Mouse (Mus musculus) intestine, postnatal 0 days (tissue): ENCODE data around the gene Mrvi1. TPM values are rescaled to one million over a fixed set of nuclear protein-coding genes. Genes with fewer than 3 reads are reported as not detected.
A peak's percentile ranks its signal among the peaks of the same experiment; 100 is the strongest.

Experiments
- ATAC-seq: fragments of 200-750 bp; cut with Nextera tagmentation; 2 replicates; pipeline ENCODE4 v1.8.0; 2017; ENCODE audit warnings: mild to moderate bottlenecking, moderate TSS enrichment, moderate library complexity
- H3K27ac ChIP-seq: fragments of 300-500 bp; sonication (generic); 2 replicates; pipeline ENCODE4 v1.5.1; 2014; ENCODE audit warnings: mild to moderate bottlenecking, low read depth, low read length, moderate library complexity
- H3K27me3 ChIP-seq: fragments of 300-500 bp; sonication (generic); replicated peaks from 2 replicates; pipeline ENCODE4 v1.6.1; 2014; ENCODE audit warnings: low read length, mixed read lengths; ENCODE audit not compliant: control insufficient read depth, insufficient read depth
- H3K36me3 ChIP-seq: fragments of 300-500 bp; sonication (generic); 2 replicates; pipeline ENCODE4 v1.6.1; 2014; ENCODE audit warnings: mild to moderate bottlenecking, moderate library complexity; ENCODE audit not compliant: control insufficient read depth, insufficient read depth
- H3K4me1 ChIP-seq: fragments of 300-500 bp; sonication (generic); replicated peaks from 2 replicates; pipeline ENCODE4 v1.6.1; 2014; ENCODE audit warnings: antibody characterized with exemption, low read length, mixed read lengths; ENCODE audit not compliant: control insufficient read depth, insufficient read depth
- H3K4me2 ChIP-seq: fragments of 300-500 bp; sonication (generic); replicated peaks from 2 replicates; pipeline ENCODE4 v1.6.1; 2014; ENCODE audit warnings: low read depth, mild to moderate bottlenecking, moderate library complexity
- H3K4me3 ChIP-seq: fragments of 300-500 bp; sonication (generic); 2 replicates; pipeline ENCODE4 v1.5.1; 2014; ENCODE audit warnings: low read depth, low read length
- H3K9ac ChIP-seq: fragments of 300-500 bp; sonication (generic); 2 replicates; pipeline ENCODE4 v1.6.1; 2014; ENCODE audit warnings: mild to moderate bottlenecking, low read depth, low read length
- H3K9me3 ChIP-seq: fragments of 300-500 bp; sonication (generic); 2 replicates; pipeline ENCODE4 v1.6.1; 2016; ENCODE audit warnings: mixed run types; ENCODE audit not compliant: control insufficient read depth
- CTCF ChIP-seq: sonication (generic); IDR thresholded peaks from 2 replicates; pipeline ENCODE4 v1.5.1; 2016; ENCODE audit warnings: low read depth, mild to moderate bottlenecking, control low read depth, antibody characterized with exemption, moderate library complexity
- WGBS: fragments of 180-500 bp; shearing (Covaris S2); extraction: QIAGEN DNeasy Blood & Tissue Kit; methylation state at CpG from one replicate; pipeline ENCODE4 v1.1.7; 2014; 5-methylcytosine and 5-hydroxymethylcytosine counted together
- polyA plus RNA-seq: library from polyadenylated mRNA; unstranded; fragments of >200 nt; fragmentation: Nextera tagmentation; extraction: Ambion mirVana; gene quantifications from 2 replicates; pipeline ENCODE4 v1.2.1, GENCODE M21; 2015

The Mrvi1 gene
- 6.7 and 9.6 TPM in 2 replicates for polyA plus RNA-seq

DNA sequence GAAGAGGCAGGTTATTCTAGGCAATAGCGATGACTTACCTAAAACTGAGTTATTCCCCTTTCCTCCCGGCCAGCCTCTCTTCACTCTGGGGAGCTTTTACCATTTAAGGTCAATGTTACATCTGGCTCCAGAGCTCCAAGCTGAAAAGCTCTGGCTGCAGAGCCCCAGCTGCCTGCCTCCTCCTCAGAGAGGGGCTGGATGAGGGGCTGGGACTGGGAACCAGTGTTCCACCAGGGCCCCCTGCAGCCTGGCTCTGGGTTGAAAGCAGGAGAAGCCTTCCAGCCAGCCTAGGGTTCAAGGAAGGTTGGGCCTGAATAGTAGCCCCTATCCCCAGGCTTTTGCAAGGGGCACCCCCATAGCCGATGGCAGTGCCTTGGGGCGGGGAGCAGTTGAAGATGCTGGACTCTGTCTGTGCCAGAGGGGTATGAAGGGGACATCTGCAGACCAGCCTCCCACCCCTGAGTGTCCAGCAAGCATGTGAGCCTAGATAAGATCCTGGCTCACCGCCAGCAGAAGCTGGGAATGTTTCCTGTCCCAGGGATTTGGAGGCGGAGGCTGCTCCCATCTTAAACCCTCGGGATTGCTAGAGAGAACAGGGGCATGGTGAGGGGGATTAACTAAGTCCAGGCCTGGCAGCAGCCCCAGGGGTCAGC, at the start of gene Mrvi1:
TSS of gene Mrvi1 (minus strand) at position 409 of the 653 bp plus-strand sequence.
- Histone ChIP-seq H3K4me3 (peak within 1 kb of the TSS; percentile 26), H3K27ac (peak within 1 kb of the TSS; percentile 51), H3K9me3 (no peaks in the 10 kb centered on the region), H3K27me3 (no peaks in the 10 kb centered on the region), H3K4me1 (peaks cover 9% of the 10 kb centered on the region), H3K36me3 (no peaks in the 10 kb centered on the region), H3K9ac (0 out of 2 replicates have a peak within 1 kb of the TSS, but pooled peaks have one; percentile 22), H3K4me2 (peak within 1 kb of the TSS; percentile 48)
- 0 out of 2 replicates have a peak, but pooled peaks have one; percentile 25 for ATAC-seq
- 42% methylated on average over 7 of the region's 7 CpGs for WGBS
- no peak for TF ChIP-seq CTCF

DNA sequence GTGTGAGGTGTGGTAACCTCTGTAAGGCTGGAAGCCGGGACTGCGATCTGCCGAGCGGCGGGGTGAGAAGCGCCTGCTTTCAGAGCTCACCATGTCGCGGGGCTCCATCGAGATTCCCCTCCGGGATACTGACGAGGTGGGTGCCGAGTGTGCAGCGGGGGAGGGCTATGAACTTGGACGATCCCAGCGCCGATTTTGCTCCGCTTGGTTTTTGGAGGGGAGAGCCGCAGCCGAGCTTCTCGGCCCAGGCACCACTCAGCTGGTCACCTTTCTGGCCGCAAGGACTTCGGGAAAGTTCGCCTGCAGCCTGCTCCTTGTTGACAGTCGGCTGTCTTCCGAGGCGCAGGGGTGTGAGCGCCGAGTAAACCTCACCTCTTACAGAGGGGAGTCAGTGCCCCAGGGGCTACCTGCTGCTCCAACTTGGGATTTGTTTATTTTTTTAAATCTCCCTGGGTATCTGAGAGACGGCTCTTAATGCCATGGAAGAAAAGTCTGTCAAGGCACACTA, 46.8 kb upstream of the Mrvi1 start:
- H3K9me3 ChIP-seq = no peaks in the 10 kb centered on the region
- H3K4me1 ChIP-seq = peaks cover 5% of the 10 kb centered on the region; the same call in 1 of the 2 replicates
- no peaks in the 10 kb centered on the region for H3K27me3 ChIP-seq
- peak overlapping the region; percentile 80 for H3K4me3 ChIP-seq
- peak; percentile 46 for ATAC-seq
- under 1% methylated on average over 29 of the region's 29 CpGs for WGBS
- TF ChIP-seq CTCF = no peak
- peak overlapping the region; percentile 81 for H3K4me2 ChIP-seq
- peak overlapping the region; percentile 85 for H3K27ac ChIP-seq
- H3K36me3 ChIP-seq = peaks cover 8% of the 10 kb centered on the region
- peak overlapping the region; percentile 69 for H3K9ac ChIP-seq

- Histone ChIP-seq H3K4me1 (peaks cover 6% of the 10 kb centered on the region; the same call in 1 of the 2 replicates), H3K4me2 (peak within 1 kb of the TSS; percentile 81), H3K9ac (peak within 1 kb of the TSS; percentile 69), H3K36me3 (peaks cover 5% of the 10 kb centered on the region; the same call in 1 of the 2 replicates), H3K27ac (peak within 1 kb of the TSS; percentile 85), H3K4me3 (peak within 1 kb of the TSS; percentile 80), H3K27me3 (no peaks in the 10 kb centered on the region), H3K9me3 (no peaks in the 10 kb centered on the region)
- 5% methylated on average over 45 of the region's 45 CpGs for WGBS
- peak; percentile 95 for ATAC-seq
- no peak for TF ChIP-seq CTCF
Observed at GRCm38 (mm10) chr7:111028281-111029045, 46.2 kb upstream of the Mrvi1 start, which contains the start of gene Ctr9. Gene Ctr9 (plus strand): TSS chr7:111028951.

DNA sequence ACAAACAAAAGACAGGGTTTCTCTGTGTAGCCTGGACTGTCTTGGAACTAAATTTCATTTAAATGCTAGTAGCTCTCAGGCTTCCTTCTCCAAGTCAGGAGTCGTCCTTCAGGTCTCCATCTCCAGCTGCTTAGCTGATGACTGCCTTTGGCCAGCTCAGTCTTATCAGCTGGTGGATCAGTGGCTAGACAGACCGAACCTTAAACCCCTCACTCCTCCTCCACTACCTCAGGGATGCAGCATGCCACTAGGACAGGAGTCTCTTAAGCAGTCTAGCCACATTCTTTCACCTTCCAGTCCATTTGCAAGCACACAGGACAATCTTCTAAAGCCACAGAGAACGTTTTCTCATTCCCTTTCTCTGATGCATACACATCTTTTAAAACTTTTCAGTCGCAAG, 42.7 kb upstream of the Mrvi1 start:
- no peak for TF ChIP-seq CTCF
- Histone ChIP-seq H3K4me2 (no peak overlapping the region), H3K9me3 (no peaks in the 10 kb centered on the region), H3K9ac (no peak overlapping the region), H3K36me3 (no peaks in the 10 kb centered on the region), H3K4me1 (peaks cover 6% of the 10 kb centered on the region; the same call in 1 of the 2 replicates), H3K27me3 (no peaks in the 10 kb centered on the region), H3K4me3 (no peak overlapping the region), H3K27ac (no peak overlapping the region)
- ATAC-seq = no peak
- WGBS = 56% methylated on average over 4 of the region's 4 CpGs

GRCm38 (mm10) chr7:111024068-111024594, 41.9 kb upstream of the Mrvi1 start:
- H3K9ac ChIP-seq = no peak overlapping the region
- H3K27ac ChIP-seq = peak overlapping the region; percentile 2; the same call in 1 of the 2 replicates
- H3K4me3 ChIP-seq = no peak overlapping the region
- H3K9me3 ChIP-seq = no peaks in the 10 kb centered on the region
- TF ChIP-seq CTCF = no peak
- H3K4me1 ChIP-seq = 0 out of 2 replicates have a peak, but pooled peaks cover 6% of the 10 kb centered on the region
- no peaks in the 10 kb centered on the region for H3K27me3 ChIP-seq
- H3K36me3 ChIP-seq = no peaks in the 10 kb centered on the region
- WGBS = 20% methylated on average over 8 of the region's 8 CpGs
- 0 out of 2 replicates have a peak, but pooled peaks have one; percentile 23 for ATAC-seq
- peak overlapping the region; percentile 48; the same call in 1 of the 2 replicates for H3K4me2 ChIP-seq

DNA sequence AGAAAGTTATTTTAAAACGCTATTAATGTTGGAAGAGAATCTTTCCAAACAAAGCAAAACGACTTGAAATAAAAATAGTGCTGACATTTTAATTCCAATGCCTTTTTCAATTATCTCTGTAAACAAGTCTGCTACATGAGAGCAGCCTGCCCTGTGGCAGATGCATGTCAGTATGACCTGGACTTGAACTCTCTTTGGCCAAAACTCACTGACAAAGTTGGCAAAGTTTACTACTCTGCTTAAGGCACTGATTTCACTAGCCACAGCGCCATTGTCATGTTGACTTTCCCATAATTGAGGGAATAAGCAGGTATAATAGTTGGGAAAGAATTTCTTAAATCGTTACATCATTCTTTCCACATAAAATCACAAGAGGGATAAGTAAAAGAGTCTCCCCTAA, 38.6 kb upstream of the Mrvi1 start:
- H3K27ac ChIP-seq = no peak overlapping the region
- H3K9ac ChIP-seq = no peak overlapping the region
- 62% methylated on average over 4 of the region's 4 CpGs for WGBS
- H3K27me3 ChIP-seq = no peaks in the 10 kb centered on the region
- no peak for TF ChIP-seq CTCF
- H3K36me3 ChIP-seq = no peaks in the 10 kb centered on the region
- H3K4me3 ChIP-seq = no peak overlapping the region
- H3K4me1 ChIP-seq = peaks cover 8% of the 10 kb centered on the region; the same call in 1 of the 2 replicates
- H3K9me3 ChIP-seq = no peaks in the 10 kb centered on the region
- ATAC-seq = no peak
- no peak overlapping the region for H3K4me2 ChIP-seq
